Mouse (Mus musculus): ENCODE measurements around the gene 9530068E07Rik. TPM values are rescaled to one million over a fixed set of nuclear protein-coding genes. Genes with fewer than 3 reads are reported as not detected.

Gene 9530068E07Rik
- total and polyA plus RNA-seq, 3 experiments, result 71.1 to 96.3 (median 73.9) TPM

- intact Hi-C loops (cut with DNase I), result loop anchor here (1.0 to 2.0 kb wide), 2 partner anchors 10 to 22 kb away; no protein-coding TSS in a partner anchor
- H3K27ac ChIP-seq, result peak overlapping the region; percentile 75
- 52% methylated on average over 6 of the region's 6 CpGs for WGBS
Measured at GRCm38 (mm10) chr11:52374340-52374739, 21.9 kb upstream of the 9530068E07Rik start.

GRCm38 (mm10) chr11:52377579-52377978, 18.6 kb upstream of the 9530068E07Rik start:
- peak overlapping the region; percentile 85 for H3K27ac ChIP-seq
- H3K79me2 ChIP-seq (replicated peaks; ENCODE audit: control insufficient read depth, insufficient read depth, low read length), result peaks cover 1% of the 10 kb centered on the region
- H3K27me3 ChIP-seq (ENCODE audit: control insufficient read depth, insufficient read depth, low read length), result no peaks in the 10 kb centered on the region
- peak; percentile 52 to 78 for DNase-seq
- 59% methylated on average over 4 of the region's 4 CpGs for WGBS
- intact Hi-C loops (cut with DNase I), result no loop called here
- TF ChIP-seq EP300 (IDR thresholded peaks at IDR 0.05; ENCODE audit: insufficient read depth, low read depth, low read length) (peak; percentile 57; the same call in 1 of the 2 replicates), POLR2A (IDR thresholded peaks at IDR 0.05; ENCODE audit: insufficient read depth, low read depth, low read length) (no peak), CTCF (IDR thresholded peaks at IDR 0.05) (no peak)
- H3K4me1 ChIP-seq (ENCODE audit: control insufficient read depth, insufficient read depth, low read length), result peaks cover 6% of the 10 kb centered on the region
- H3K36me3 ChIP-seq (ENCODE audit: control insufficient read depth, insufficient read depth, low read length), result peaks cover 30% of the 10 kb centered on the region
- no peak overlapping the region for H3K9ac ChIP-seq (ENCODE audit: low read depth, low read length)
- H3K4me3 ChIP-seq, result no peak overlapping the region

More at GRCm38 (mm10) chr11:52374340-52374739, 21.9 kb upstream of the 9530068E07Rik start:
- H3K4me3 ChIP-seq, result no peak overlapping the region
- peak; percentile 90 for TF ChIP-seq EP300 (IDR thresholded peaks at IDR 0.05; ENCODE audit: insufficient read depth, low read depth, low read length)
- TF ChIP-seq POLR2A (IDR thresholded peaks at IDR 0.05; ENCODE audit: insufficient read depth, low read depth, low read length), result no peak; the same call in 1 of the 2 replicates
- peak; percentile 99; the same call in 1 of the 2 replicates for TF ChIP-seq CTCF (IDR thresholded peaks at IDR 0.05)
- peak; percentile 79 to 80 for DNase-seq
- H3K4me1 ChIP-seq (ENCODE audit: control insufficient read depth, insufficient read depth, low read length), result peaks cover 9% of the 10 kb centered on the region
- no peak overlapping the region for H3K9ac ChIP-seq (ENCODE audit: low read depth, low read length)
- H3K36me3 ChIP-seq (ENCODE audit: control insufficient read depth, insufficient read depth, low read length), result peaks cover 34% of the 10 kb centered on the region
- H3K79me2 ChIP-seq (replicated peaks; ENCODE audit: control insufficient read depth, insufficient read depth, low read length), result peaks cover 4% of the 10 kb centered on the region
- H3K27me3 ChIP-seq (ENCODE audit: control insufficient read depth, insufficient read depth, low read length), result no peaks in the 10 kb centered on the region

GRCm38 (mm10) chr11:52379241-52379640, 17.0 kb upstream of the 9530068E07Rik start:
- no peak overlapping the region for H3K9ac ChIP-seq (ENCODE audit: low read depth, low read length)
- WGBS, result 88% methylated on average over 3 of the region's 3 CpGs
- intact Hi-C loops (cut with DNase I), result no loop called here
- H3K27ac ChIP-seq, result no peak overlapping the region
- H3K36me3 ChIP-seq (ENCODE audit: control insufficient read depth, insufficient read depth, low read length), result peaks cover 30% of the 10 kb centered on the region
- DNase-seq, result no peak
- H3K27me3 ChIP-seq (ENCODE audit: control insufficient read depth, insufficient read depth, low read length), result no peaks in the 10 kb centered on the region
- H3K4me3 ChIP-seq, result no peak overlapping the region
- H3K79me2 ChIP-seq (replicated peaks; ENCODE audit: control insufficient read depth, insufficient read depth, low read length), result no peaks in the 10 kb centered on the region; the same call in 1 of the 2 replicates
- H3K4me1 ChIP-seq (ENCODE audit: control insufficient read depth, insufficient read depth, low read length), result peaks cover 2% of the 10 kb centered on the region
- TF ChIP-seq EP300 (IDR thresholded peaks at IDR 0.05; ENCODE audit: insufficient read depth, low read depth, low read length), result no peak

- 87% methylated on average over 14 of the region's 14 CpGs for WGBS
- Histone ChIP-seq H3K4me1 (ENCODE audit: control insufficient read depth, insufficient read depth, low read length) (no peaks in the 10 kb centered on the region), H3K27ac (no peak overlapping the region), H3K36me3 (ENCODE audit: control insufficient read depth, insufficient read depth, low read length) (peaks cover 15% of the 10 kb centered on the region), H3K27me3 (ENCODE audit: control insufficient read depth, insufficient read depth, low read length) (no peaks in the 10 kb centered on the region), H3K79me2 (replicated peaks; ENCODE audit: control insufficient read depth, insufficient read depth, low read length) (no peaks in the 10 kb centered on the region), H3K4me3 (no peak overlapping the region), H3K9ac (ENCODE audit: low read depth, low read length) (no peak overlapping the region)
- DNase-seq, result no peak
- intact Hi-C loops (cut with DNase I), result no loop called here
- TF ChIP-seq CTCF (IDR thresholded peaks at IDR 0.05), result no peak
- no peak for TF ChIP-seq POLR2A (IDR thresholded peaks at IDR 0.05; ENCODE audit: insufficient read depth, low read depth, low read length)
- TF ChIP-seq EP300 (IDR thresholded peaks at IDR 0.05; ENCODE audit: insufficient read depth, low read depth, low read length), result no peak
Measured at GRCm38 (mm10) chr11:52383741-52384140, 12.5 kb upstream of the 9530068E07Rik start.

- no peaks in the 10 kb centered on the region for H3K27me3 ChIP-seq (ENCODE audit: control insufficient read depth, insufficient read depth, low read length)
- no peak overlapping the region for H3K27ac ChIP-seq
- no peak overlapping the region for H3K4me3 ChIP-seq
- DNase-seq, result no peak
- TF ChIP-seq EP300 (IDR thresholded peaks at IDR 0.05; ENCODE audit: insufficient read depth, low read depth, low read length) (no peak), CTCF (IDR thresholded peaks at IDR 0.05) (peak; percentile 84)
- no peak overlapping the region for H3K9ac ChIP-seq (ENCODE audit: low read depth, low read length)
- 54% methylated on average over 3 of the region's 3 CpGs for WGBS
- no peaks in the 10 kb centered on the region for H3K79me2 ChIP-seq (replicated peaks; ENCODE audit: control insufficient read depth, insufficient read depth, low read length)
- intact Hi-C loops (cut with DNase I), result no loop called here
- no peaks in the 10 kb centered on the region for H3K4me1 ChIP-seq (ENCODE audit: control insufficient read depth, insufficient read depth, low read length)
- H3K36me3 ChIP-seq (ENCODE audit: control insufficient read depth, insufficient read depth, low read length), result peaks cover 13% of the 10 kb centered on the region
Measured at GRCm38 (mm10) chr11:52384667-52385066, 11.6 kb upstream of the 9530068E07Rik start.

- no peak for DNase-seq
- no peak overlapping the region for H3K27ac ChIP-seq
- WGBS, result 77% methylated on average over 3 of the region's 3 CpGs
Measured at GRCm38 (mm10) chr11:52386892-52387291, 9.3 kb upstream of the 9530068E07Rik start.

More at GRCm38 (mm10) chr11:52386892-52387291, 9.3 kb upstream of the 9530068E07Rik start:
- Histone ChIP-seq H3K79me2 (replicated peaks; ENCODE audit: control insufficient read depth, insufficient read depth, low read length) (no peaks in the 10 kb centered on the region), H3K36me3 (ENCODE audit: control insufficient read depth, insufficient read depth, low read length) (peaks cover 8% of the 10 kb centered on the region), H3K4me1 (ENCODE audit: control insufficient read depth, insufficient read depth, low read length) (no peaks in the 10 kb centered on the region), H3K4me3 (no peak overlapping the region), H3K9ac (ENCODE audit: low read depth, low read length) (no peak overlapping the region), H3K27me3 (ENCODE audit: control insufficient read depth, insufficient read depth, low read length) (no peaks in the 10 kb centered on the region)
- intact Hi-C loops (cut with DNase I), result no loop called here
- TF ChIP-seq EP300 (IDR thresholded peaks at IDR 0.05; ENCODE audit: insufficient read depth, low read depth, low read length), result no peak
- TF ChIP-seq CTCF (IDR thresholded peaks at IDR 0.05), result no peak
- TF ChIP-seq POLR2A (IDR thresholded peaks at IDR 0.05; ENCODE audit: insufficient read depth, low read depth, low read length), result no peak
